Mouse (Mus musculus): ENCODE measurements around the gene Dph3.
A peak's percentile ranks its signal among the peaks of the same experiment; 100 is the strongest.

Dph3 gene

GRCm38 (mm10) chr14:32083466-32083865, 2.1 kb downstream of the Dph3 start:
- DNase-seq = no peak

- no peak for DNase-seq
Observed at GRCm38 (mm10) chr14:32082891-32083290, 2.6 kb downstream of the Dph3 start.

GRCm38 (mm10) chr14:32081026-32081425, 4.5 kb downstream of the Dph3 start:
- DNase-seq = no peak

GRCm38 (mm10) chr14:32076896-32077575, 8.5 kb downstream of the Dph3 start:
- peak; percentile 78 for DNase-seq

- DNase-seq = no peak
Observed at GRCm38 (mm10) chr14:32073901-32074300, 11.6 kb downstream of the Dph3 start.

GRCm38 (mm10) chr14:32073211-32073685, 12.3 kb downstream of the Dph3 start:
- DNase-seq = peak; percentile 72

GRCm38 (mm10) chr14:32072807-32073206, 12.7 kb downstream of the Dph3 start:
- DNase-seq = no peak

GRCm38 (mm10) chr14:32061398-32061797, 24.1 kb downstream of the Dph3 start:
- no peak for DNase-seq

- DNase-seq = no peak
Observed at GRCm38 (mm10) chr14:32057664-32058063, 27.9 kb downstream of the Dph3 start.

GRCm38 (mm10) chr14:32056675-32057074, 28.9 kb downstream of the Dph3 start:
- DNase-seq = peak; percentile 29

GRCm38 (mm10) chr14:32055781-32056180, 29.7 kb downstream of the Dph3 start:
- no peak for DNase-seq

GRCm38 (mm10) chr14:32054788-32055187, 30.7 kb downstream of the Dph3 start:
- no peak for DNase-seq

- DNase-seq = no peak
Observed at GRCm38 (mm10) chr14:32053895-32054294, 31.6 kb downstream of the Dph3 start.

GRCm38 (mm10) chr14:32050171-32050570, 35.4 kb downstream of the Dph3 start:
- no peak for DNase-seq

GRCm38 (mm10) chr14:32046357-32046756, 39.2 kb downstream of the Dph3 start:
- no peak for DNase-seq

GRCm38 (mm10) chr14:32042108-32042507, 43.4 kb downstream of the Dph3 start:
- no peak for DNase-seq

- DNase-seq = no peak
Observed at GRCm38 (mm10) chr14:32037661-32038252, 47.8 kb downstream of the Dph3 start.

- DNase-seq = no peak
Observed at GRCm38 (mm10) chr14:32036482-32036881, 49.0 kb downstream of the Dph3 start.

GRCm38 (mm10) chr14:32032522-32032921, 53.0 kb downstream of the Dph3 start:
- peak; percentile 79 for DNase-seq
